Mouse (Mus musculus) bone marrow, adult 2 months (tissue): ENCODE measurements around the gene Cebpzos.

Experiments
- CTCF ChIP-seq: fragments of 200-500 bp; IDR thresholded peaks from 2 replicates; pipeline ENCODE4 v1.5.1; 2011; ENCODE audit warnings: low read length, control low read depth; ENCODE audit not compliant: control insufficient read depth, insufficient read depth
- POLR2A ChIP-seq: fragments of 200-500 bp; IDR thresholded peaks from 2 replicates; pipeline ENCODE4 v1.6.1; 2011; ENCODE audit warnings: low read depth, mild to moderate bottlenecking, control low read depth, low read length, borderline replicate concordance; ENCODE audit not compliant: control insufficient read depth

GRCm38 (mm10) chr17:78915772-78916171 is 528 bp upstream of the Cebpzos start:
- no peak for TF ChIP-seq CTCF
- TF ChIP-seq POLR2A = no peak
